20 mouse cellular contexts compared by ENCODE assay signal in the genomic region with DNA sequence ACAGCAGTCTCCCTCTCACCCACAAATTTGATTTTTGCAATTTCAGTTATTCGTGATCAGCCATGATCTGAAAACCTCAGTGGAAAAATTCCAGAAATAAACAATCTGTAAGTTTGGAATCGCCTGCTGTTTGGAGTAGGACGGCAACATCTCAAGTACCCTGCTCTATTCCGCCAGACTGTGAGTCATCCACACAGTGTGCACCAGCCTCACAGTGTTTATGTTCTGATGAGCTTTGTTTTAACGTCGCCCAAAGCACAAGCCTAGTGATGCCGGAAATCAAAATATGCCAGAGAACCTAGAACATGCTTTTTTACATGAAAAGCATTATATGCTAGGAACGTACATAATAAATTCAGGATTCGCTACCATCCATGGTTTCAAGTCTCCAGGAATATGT. TPM values are rescaled to one million over a fixed set of nuclear protein-coding genes. Genes with fewer than 3 reads are reported as not detected.
DNase-seq lines count a peak whose midpoint lies in the region; ATAC-seq and TF ChIP-seq lines count a peak whose summit lies in the region.
"Had no signal": no experiment of that assay in that cellular context is flagged by ENCODE, and none has a peak within 500 bp of the region (broad histone marks: within the 10 kb centered on the region; RNA-seq: fewer than 3 reads in every experiment).

No protein-coding gene starts in this region.

- 84% methylated on average over 9 of the region's 9 CpGs for WGBS in heart, adult 2 months
- 88% methylated on average over 9 of the region's 9 CpGs for WGBS in kidney, embryonic 16.5 days
- WGBS in liver, embryonic 11.5 days = 83% methylated on average over 9 of the region's 9 CpGs

- TF ChIP-seq CTCF in heart, adult 2 months (IDR thresholded peaks at IDR 0.05) = no peak

- intact Hi-C loops in heart, adult 2 months (cut with DNase I) = no loop called here
- intact Hi-C loops in heart, postnatal 14 days (cut with DNase I) = no loop called here

- peak overlapping the region; percentile 89 for H3K27ac ChIP-seq in heart, adult 2 months
- H3K27ac ChIP-seq in kidney, embryonic 16.5 days (ENCODE audit: low read length) = no peak overlapping the region
- H3K27ac ChIP-seq in liver, embryonic 11.5 days (ENCODE audit: low read depth, low read length) = no peak overlapping the region
- H3K27ac ChIP-seq: embryonic facial prominence, embryonic 15.5 days; heart, embryonic 13.5 days; hindbrain, embryonic 12.5 days had no signal

- ATAC-seq in kidney, embryonic 16.5 days (ENCODE audit: low FRiP score, low TSS enrichment) = no peak
- ATAC-seq in liver, embryonic 11.5 days (replicated peaks; ENCODE audit: low FRiP score) = no peak
- ATAC-seq: forebrain, embryonic 16.5 days; hindbrain, embryonic 16.5 days; inflammation-experienced regulatory T-cells, adult 6 months had no signal

- peaks cover 23% of the 10 kb centered on the region for H3K4me1 ChIP-seq in heart, adult 2 months (ENCODE audit: control insufficient read depth, insufficient read depth, low read length)
- no peaks in the 10 kb centered on the region for H3K4me1 ChIP-seq in kidney, embryonic 16.5 days (ENCODE audit: insufficient read depth, low read length)
- H3K4me1 ChIP-seq in liver, embryonic 11.5 days (replicated peaks; ENCODE audit: control insufficient read depth, insufficient read depth, low read length) = no peaks in the 10 kb centered on the region
- H3K4me1 ChIP-seq: heart, embryonic 13.5 days; hindbrain, embryonic 12.5 days had no signal

- no peak for TF ChIP-seq EP300 in heart, adult 2 months (IDR thresholded peaks at IDR 0.05; ENCODE audit: insufficient read depth, low read depth, low read length)

- H3K9me3 ChIP-seq in kidney, embryonic 16.5 days (ENCODE audit: low read length) = no peaks in the 10 kb centered on the region
- no peaks in the 10 kb centered on the region for H3K9me3 ChIP-seq in liver, embryonic 11.5 days (ENCODE audit: control insufficient read depth, low read length)
- H3K9me3 ChIP-seq: embryonic facial prominence, embryonic 15.5 days; heart, embryonic 13.5 days; hindbrain, embryonic 12.5 days had no signal

- peaks cover 19% of the 10 kb centered on the region for H3K36me3 ChIP-seq in heart, adult 2 months (ENCODE audit: control insufficient read depth, insufficient read depth, low read length)
- no peaks in the 10 kb centered on the region for H3K36me3 ChIP-seq in kidney, embryonic 16.5 days (ENCODE audit: insufficient read depth, low read length)
- H3K36me3 ChIP-seq in liver, embryonic 11.5 days (ENCODE audit: control insufficient read depth, insufficient read depth, low read length) = no peaks in the 10 kb centered on the region
- H3K36me3 ChIP-seq: embryonic facial prominence, embryonic 15.5 days; heart, embryonic 13.5 days; hindbrain, embryonic 12.5 days had no signal

- no peak overlapping the region for H3K4me3 ChIP-seq in heart, adult 2 months
- no peak overlapping the region for H3K4me3 ChIP-seq in kidney, embryonic 16.5 days (ENCODE audit: low read length)
- no peak overlapping the region for H3K4me3 ChIP-seq in liver, embryonic 11.5 days (ENCODE audit: low read depth, low read length)
- H3K4me3 ChIP-seq: embryonic facial prominence, embryonic 15.5 days; erythroblast, embryonic 14.5 days; heart, embryonic 13.5 days; hindbrain, embryonic 12.5 days had no signal

- no peak for DNase-seq in heart, adult 2 months
- no peak for DNase-seq in heart, postnatal 14 days
- DNase-seq in brain, adult 2 months (ENCODE audit: low read depth, low spot score) = peak; percentile 80
- peak; percentile 56 for DNase-seq in lung, postnatal 10 days
- DNase-seq in liver, embryonic 11.5 days (ENCODE audit: low spot score) = no peak
- DNase-seq: adrenal gland, adult 8-10 months; adrenal gland, postnatal 36 days; cerebellum, adult 11 months; cerebellum, adult 8-10 months; cerebellum, postnatal 14 days; embryo, embryonic 11 days; heart, postnatal 4 days had no signal

- TF ChIP-seq POLR2A in heart, adult 2 months (IDR thresholded peaks at IDR 0.05; ENCODE audit: insufficient read depth, low read depth, low read length) = no peak

- H3K4me2 ChIP-seq in kidney, embryonic 16.5 days (replicated peaks; ENCODE audit: low read depth, low read length) = no peak overlapping the region
- H3K4me2 ChIP-seq in liver, embryonic 11.5 days = no peak overlapping the region
- H3K4me2 ChIP-seq: embryonic facial prominence, embryonic 15.5 days; heart, embryonic 13.5 days; hindbrain, embryonic 12.5 days had no signal

- H3K27me3 ChIP-seq in heart, adult 2 months (ENCODE audit: control insufficient read depth, insufficient read depth, low read length) = no peaks in the 10 kb centered on the region
- no peaks in the 10 kb centered on the region for H3K27me3 ChIP-seq in kidney, embryonic 16.5 days (ENCODE audit: insufficient read depth, low read length)
- H3K27me3 ChIP-seq in liver, embryonic 11.5 days (replicated peaks; ENCODE audit: control insufficient read depth, insufficient read depth, low read length) = no peaks in the 10 kb centered on the region
- H3K27me3 ChIP-seq: embryonic facial prominence, embryonic 15.5 days; heart, embryonic 13.5 days; hindbrain, embryonic 12.5 days had no signal

- no peaks in the 10 kb centered on the region for H3K79me2 ChIP-seq in heart, adult 2 months (replicated peaks; ENCODE audit: control insufficient read depth, insufficient read depth, low read length)

- H3K9ac ChIP-seq in heart, adult 2 months (ENCODE audit: low read depth, low read length) = no peak overlapping the region
- H3K9ac ChIP-seq in kidney, embryonic 16.5 days (replicated peaks; ENCODE audit: low read length) = no peak overlapping the region
- no peak overlapping the region for H3K9ac ChIP-seq in liver, embryonic 11.5 days (ENCODE audit: low read depth, low read length)
- H3K9ac ChIP-seq: embryonic facial prominence, embryonic 15.5 days; heart, embryonic 13.5 days; hindbrain, embryonic 12.5 days had no signal

RNA-seq across cellular contexts. Expression of a gene that starts 14.9 kb away (rescaled TPM):
- total RNA-seq in heart, adult 2 months (2021) = 100 to 1,000 TPM; 134 to 187 TPM
- polyA plus RNA-seq in heart, adult 2 months (2012; rRNA removed) = 51.7 and 59.3 TPM in 2 replicates
- total RNA-seq in heart, postnatal 14 days (2021) = 10 to 100 TPM; 40.6 to 66.0 TPM
- 1.5 and 2.3 TPM in 2 replicates for polyA plus RNA-seq in kidney, embryonic 16.5 days (2015; fragmentation: Nextera tagmentation; extraction: Ambion mirVana)
- polyA plus RNA-seq in liver, embryonic 11.5 days (2014; fragmentation: Nextera tagmentation; extraction: Ambion mirVana) = 0.12 and 0.16 TPM in 2 replicates

Comparison
In these comparisons a context has a peak if more than half of its experiments do, and no peak if none do; other contexts are left out.
1. DNase-seq: peak in brain, adult 2 months (single experiment) and lung, postnatal 10 days (single experiment); none in heart, adult 2 months (0 of 2), heart, postnatal 14 days (0 of 2) and liver, embryonic 11.5 days (single experiment).
2. RNA of a gene that starts 14.9 kb away (polyA plus RNA-seq): 51.7 to 59.3 TPM in heart, adult 2 months; 1.5 to 2.3 TPM in kidney, embryonic 16.5 days and 0.12 to 0.16 TPM in liver, embryonic 11.5 days; every median in the first group is over 10 times any median in the second.